Mouse (Mus musculus) gastrocnemius, postnatal 25 days (tissue): ENCODE data around the gene Xpo5. TPM values are rescaled to one million over a fixed set of nuclear protein-coding genes. Genes with fewer than 3 reads are reported as not detected.

ENCODE experiments used
- DNase-seq: peaks from one replicate; pipeline ENCODE4 v3.0.0; 2022
- long read RNA-seq, 2 experiments: library from polyadenylated mRNA; stranded (forward); transcript quantifications; one replicate each; pipeline ENCODE4 v2.0.0; 2021
- total RNA-seq, 2 experiments: library from RNA; stranded (reverse); gene quantifications; 1 replicate in 1 of 2; 2 replicates in 1 of 2; pipeline ENCODE4 v1.2.3; 2021

Xpo5 gene
- total RNA-seq: 1 to 10 TPM; 9.0 to 9.4 TPM
- long read RNA-seq, experiment 1, full-length matches to known transcripts: 1 of 3 reads
- long read RNA-seq, experiment 1, partial matches to known transcripts: 1 of 3 reads
- long read RNA-seq, experiment 1, other reads (novel, unspliced or antisense): 1 of 3 reads
- long read RNA-seq, experiment 2, partial matches to known transcripts: 2 of 2 reads
- long read RNA-seq, experiment 2, other reads (novel, unspliced or antisense): 0 of 2 reads

GRCm38 (mm10) chr17:46202421-46203071 is at the start of gene Xpo5, which contains the start of gene Polh:
Gene Xpo5, plus strand, starts transcription at chr17:46202782.
Gene Polh, minus strand, starts transcription at chr17:46202645.
- peak; percentile 94 for DNase-seq

GRCm38 (mm10) chr17:46152847-46153782 is 49.5 kb upstream of the Xpo5 start, which contains the start of gene Mad2l1bp:
Gene Mad2l1bp, minus strand, starts transcription at chr17:46153553.
- DNase-seq: peak; percentile 88

- no peak for DNase-seq
Measured at GRCm38 (mm10) chr17:46154336-46154735, 48.2 kb upstream of the Xpo5 start.

GRCm38 (mm10) chr17:46156680-46157079 is 45.9 kb upstream of the Xpo5 start:
- no peak for DNase-seq

GRCm38 (mm10) chr17:46157131-46157530 is 45.5 kb upstream of the Xpo5 start:
- no peak for DNase-seq

GRCm38 (mm10) chr17:46159236-46159635 is 43.3 kb upstream of the Xpo5 start:
- no peak for DNase-seq

GRCm38 (mm10) chr17:46160090-46160662 is 42.4 kb upstream of the Xpo5 start:
- DNase-seq: peak; percentile 90

- DNase-seq: peak; percentile 97
Measured at GRCm38 (mm10) chr17:46160686-46161085, 41.9 kb upstream of the Xpo5 start, which contains the start of gene Gtpbp2. Gene Gtpbp2, plus strand, starts transcription at chr17:46161032.

- DNase-seq: no peak
Measured at GRCm38 (mm10) chr17:46161179-46161578, 41.4 kb upstream of the Xpo5 start.

GRCm38 (mm10) chr17:46161710-46162109 is 40.9 kb upstream of the Xpo5 start:
- no peak for DNase-seq

- no peak for DNase-seq
Measured at GRCm38 (mm10) chr17:46162551-46162950, 40.0 kb upstream of the Xpo5 start.

GRCm38 (mm10) chr17:46162951-46163421 is 39.6 kb upstream of the Xpo5 start:
- DNase-seq: no peak

GRCm38 (mm10) chr17:46164301-46164700 is 38.3 kb upstream of the Xpo5 start:
- DNase-seq: no peak

GRCm38 (mm10) chr17:46164791-46165190 is 37.8 kb upstream of the Xpo5 start:
- no peak for DNase-seq

GRCm38 (mm10) chr17:46165460-46165859 is 37.1 kb upstream of the Xpo5 start:
- DNase-seq: no peak

GRCm38 (mm10) chr17:46166270-46166669 is 36.3 kb upstream of the Xpo5 start:
- no peak for DNase-seq

GRCm38 (mm10) chr17:46167014-46167413 is 35.6 kb upstream of the Xpo5 start:
- DNase-seq: no peak

GRCm38 (mm10) chr17:46168318-46168717 is 34.3 kb upstream of the Xpo5 start:
- no peak for DNase-seq

GRCm38 (mm10) chr17:46168768-46169167 is 33.8 kb upstream of the Xpo5 start:
- no peak for DNase-seq

GRCm38 (mm10) chr17:46170538-46170937 is 32.0 kb upstream of the Xpo5 start:
- DNase-seq: no peak

GRCm38 (mm10) chr17:46182273-46182672 is 20.3 kb upstream of the Xpo5 start:
- DNase-seq: no peak

- DNase-seq: no peak
Measured at GRCm38 (mm10) chr17:46188829-46189228, 13.8 kb upstream of the Xpo5 start.
